Mouse (Mus musculus) hindbrain, embryonic 15.5 days (tissue): ENCODE measurements around the gene Greb1. TPM values are rescaled to one million over a fixed set of nuclear protein-coding genes. Genes with fewer than 3 reads are reported as not detected.
"Not testable (repeated sequence)": the region's sequence is repeated elsewhere in the genome, so short reads cannot be mapped to it uniquely, and the experiment has no call there.

Experiments used
- ATAC-seq: fragments of 200-750 bp; cut with Nextera tagmentation; 2 replicates; pipeline ENCODE4 v1.8.0; 2017; ENCODE audit warnings: low read depth, moderate number of reproducible peaks, moderate TSS enrichment; ENCODE audit not compliant: low FRiP score
- H3K27ac ChIP-seq: fragments of 300-500 bp; sonication (generic); replicated peaks from 2 replicates; pipeline ENCODE4 v1.5.1; 2015; ENCODE audit warnings: mild to moderate bottlenecking, inconsistent platforms
- H3K27me3 ChIP-seq: fragments of 300-500 bp; sonication (generic); 2 replicates; pipeline ENCODE4 v1.6.1; 2015; ENCODE audit warnings: control low read depth, inconsistent platforms
- H3K36me3 ChIP-seq: fragments of 300-500 bp; sonication (generic); 2 replicates; pipeline ENCODE4 v1.6.1; 2015; ENCODE audit warnings: control low read depth, inconsistent platforms
- H3K4me1 ChIP-seq: fragments of 300-500 bp; sonication (generic); replicated peaks from 2 replicates; pipeline ENCODE4 v1.6.1; 2015; ENCODE audit warnings: control low read depth, inconsistent platforms
- H3K4me2 ChIP-seq: fragments of 300-500 bp; sonication (generic); 2 replicates; pipeline ENCODE4 v1.6.1; 2015; ENCODE audit warnings: moderate library complexity, mild to moderate bottlenecking, inconsistent platforms
- H3K4me3 ChIP-seq: fragments of 300-500 bp; sonication (generic); 2 replicates; pipeline ENCODE4 v1.5.1; 2015; ENCODE audit warnings: mild to moderate bottlenecking, inconsistent platforms
- H3K9ac ChIP-seq: fragments of 300-500 bp; sonication (generic); 2 replicates; pipeline ENCODE4 v1.6.1; 2015; ENCODE audit warnings: inconsistent platforms
- H3K9me3 ChIP-seq: fragments of 300-500 bp; sonication (generic); 2 replicates; pipeline ENCODE4 v1.6.1; 2016; ENCODE audit warnings: control low read depth, inconsistent platforms
- WGBS: fragments of 180-500 bp; shearing (Covaris S2); methylation state at CpG from one replicate; pipeline ENCODE4 v1.1.7; 2015; 5-methylcytosine and 5-hydroxymethylcytosine counted together
- polyA plus RNA-seq: library from polyadenylated mRNA; unstranded; fragments of >200 nt; fragmentation: Nextera tagmentation; extraction: Ambion mirVana; gene quantifications from 2 replicates; pipeline ENCODE4 v1.2.1, GENCODE M21; 2015

Greb1 gene
- polyA plus RNA-seq, 1 experiment from 2014 or later: 0.84 TPM

- no peaks in the 10 kb centered on the region for H3K27me3 ChIP-seq
- no peaks in the 10 kb centered on the region for H3K4me1 ChIP-seq
- ATAC-seq: no peak
- no peak overlapping the region for H3K9ac ChIP-seq
- no peak overlapping the region for H3K4me2 ChIP-seq
- H3K4me3 ChIP-seq: no peak overlapping the region
- WGBS: 58% methylated on average over 3 of the region's 3 CpGs
- H3K9me3 ChIP-seq: no peaks in the 10 kb centered on the region
- H3K27ac ChIP-seq: no peak overlapping the region
- no peaks in the 10 kb centered on the region for H3K36me3 ChIP-seq
These were observed 77.1 kb downstream of the Greb1 start for GRCm38 (mm10) chr12:16723601-16724000.

- ATAC-seq: peak; percentile 65; the same call in 1 of the 2 replicates
These were observed 81.9 kb downstream of the Greb1 start for GRCm38 (mm10) chr12:16718660-16719315.

GRCm38 (mm10) chr12:16717653-16718052 is 83.0 kb downstream of the Greb1 start:
- peak; percentile 27; the same call in 1 of the 2 replicates for ATAC-seq
- H3K4me3 ChIP-seq: no peak overlapping the region
- H3K4me2 ChIP-seq: no peak overlapping the region

More at GRCm38 (mm10) chr12:16718660-16719315, 81.9 kb downstream of the Greb1 start:
- Histone ChIP-seq H3K27me3 (no peaks in the 10 kb centered on the region), H3K9me3 (no peaks in the 10 kb centered on the region), H3K4me2 (no peak overlapping the region), H3K4me3 (no peak overlapping the region), H3K36me3 (no peaks in the 10 kb centered on the region), H3K4me1 (no peaks in the 10 kb centered on the region), H3K9ac (no peak overlapping the region), H3K27ac (no peak overlapping the region)
- WGBS: 47% methylated on average over 8 of the region's 8 CpGs

GRCm38 (mm10) chr12:16714616-16715015 is 86.1 kb downstream of the Greb1 start:
- Histone ChIP-seq H3K27me3 (no peaks in the 10 kb centered on the region), H3K27ac (no peak overlapping the region), H3K4me1 (no peaks in the 10 kb centered on the region), H3K9ac (no peak overlapping the region), H3K4me2 (no peak overlapping the region), H3K36me3 (no peaks in the 10 kb centered on the region), H3K4me3 (no peak overlapping the region), H3K9me3 (no peaks in the 10 kb centered on the region)
- 89% methylated on average over 10 of the region's 10 CpGs for WGBS
- no peak for ATAC-seq

More at GRCm38 (mm10) chr12:16717653-16718052, 83.0 kb downstream of the Greb1 start:
- Histone ChIP-seq H3K9me3 (no peaks in the 10 kb centered on the region), H3K9ac (no peak overlapping the region), H3K27ac (no peak overlapping the region), H3K36me3 (no peaks in the 10 kb centered on the region), H3K4me1 (no peaks in the 10 kb centered on the region), H3K27me3 (no peaks in the 10 kb centered on the region)
- 56% methylated on average over 1 of the region's 1 CpGs for WGBS

DNA sequence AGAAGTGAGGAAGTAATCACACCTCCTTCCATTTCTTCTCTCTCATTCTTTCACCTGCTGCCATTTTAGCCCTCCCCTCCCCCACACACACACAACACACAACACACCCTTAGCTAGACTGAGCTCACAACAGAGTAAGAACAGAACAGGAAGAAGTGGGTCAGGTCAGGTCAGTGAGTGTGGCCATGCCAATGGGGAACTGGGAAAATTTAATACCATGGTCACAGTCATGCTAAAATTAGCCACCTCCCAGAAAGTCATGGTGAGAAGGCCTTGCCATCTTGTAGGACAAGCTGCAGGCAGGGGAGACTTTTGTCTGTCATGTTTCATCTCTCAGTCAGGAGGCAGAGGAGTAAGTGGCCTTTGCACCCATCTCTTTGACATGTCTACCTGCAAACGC is 102.0 kb downstream of the Greb1 start:
- H3K4me1 ChIP-seq: no peaks in the 10 kb centered on the region
- ATAC-seq: no peak
- H3K27ac ChIP-seq: no peak overlapping the region
- no peak overlapping the region for H3K4me3 ChIP-seq
- no peaks in the 10 kb centered on the region for H3K36me3 ChIP-seq
- WGBS: 95% methylated on average over 1 of the region's 1 CpGs
- H3K9me3 ChIP-seq: no peaks in the 10 kb centered on the region
- H3K9ac ChIP-seq: no peak overlapping the region
- no peaks in the 10 kb centered on the region for H3K27me3 ChIP-seq
- H3K4me2 ChIP-seq: no peak overlapping the region

- Histone ChIP-seq H3K4me1 (no peaks in the 10 kb centered on the region), H3K36me3 (no peaks in the 10 kb centered on the region), H3K4me2 (no peak overlapping the region), H3K27ac (no peak overlapping the region), H3K9ac (no peak overlapping the region), H3K9me3 (no peaks in the 10 kb centered on the region), H3K27me3 (no peaks in the 10 kb centered on the region), H3K4me3 (no peak overlapping the region)
- WGBS: 89% methylated on average over 13 of the region's 13 CpGs
- no peak for ATAC-seq
These were observed 104.5 kb downstream of the Greb1 start for GRCm38 (mm10) chr12:16696146-16696545.

DNA sequence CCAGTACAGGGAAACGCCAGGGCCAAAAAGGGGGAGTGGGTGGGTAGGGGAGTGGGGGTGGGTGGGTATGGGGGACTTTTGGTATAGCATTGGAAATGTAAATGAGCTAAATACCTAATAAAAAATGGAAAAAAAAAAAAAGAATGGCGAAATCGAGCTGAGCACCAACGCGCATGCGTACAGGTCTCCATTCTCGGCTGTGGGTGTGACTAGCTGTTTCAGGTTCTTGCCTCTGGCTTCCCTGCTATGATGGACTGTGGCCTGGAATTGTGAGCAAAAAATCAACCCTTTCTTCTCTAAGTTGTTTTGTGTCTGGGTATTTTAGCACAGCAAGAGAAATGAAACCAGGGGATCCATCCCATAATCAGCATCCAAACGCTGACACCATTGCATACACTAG is 105.4 kb downstream of the Greb1 start:
- not testable (repeated sequence) for H3K9ac ChIP-seq, H3K27ac ChIP-seq, ATAC-seq, H3K4me2 ChIP-seq, H3K4me3 ChIP-seq, H3K36me3 ChIP-seq, H3K9me3 ChIP-seq, H3K4me1 ChIP-seq, H3K27me3 ChIP-seq
- WGBS: 98% methylated on average over 7 of the region's 8 CpGs

DNA sequence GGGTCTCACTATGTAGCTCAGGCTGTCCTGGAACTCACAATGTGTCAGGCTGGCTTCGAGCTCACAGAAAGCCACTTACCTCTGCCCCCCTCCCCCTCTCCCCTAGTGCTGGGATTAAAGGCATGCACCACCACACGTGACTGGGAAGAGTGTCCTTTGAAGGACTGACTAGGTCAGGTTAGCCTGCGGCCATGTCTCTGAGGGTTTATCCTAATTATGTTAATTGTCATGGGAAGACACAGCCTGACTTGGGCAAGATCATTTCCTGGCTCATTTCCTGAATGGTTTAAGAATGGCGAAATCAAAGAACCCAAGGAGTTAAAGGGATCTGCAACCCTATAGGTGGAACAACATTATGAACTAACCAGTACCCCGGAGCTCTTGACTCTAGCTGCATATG is 105.9 kb downstream of the Greb1 start:
- ATAC-seq: no peak
- Histone ChIP-seq H3K4me2 (no peak overlapping the region), H3K36me3 (no peaks in the 10 kb centered on the region), H3K9ac (no peak overlapping the region), H3K27me3 (no peaks in the 10 kb centered on the region), H3K4me3 (no peak overlapping the region), H3K4me1 (no peaks in the 10 kb centered on the region), H3K9me3 (no peaks in the 10 kb centered on the region), H3K27ac (no peak overlapping the region)
- 82% methylated on average over 5 of the region's 5 CpGs for WGBS

- H3K27me3 ChIP-seq: no peaks in the 10 kb centered on the region
- no peak overlapping the region for H3K4me2 ChIP-seq
- no peak overlapping the region for H3K9ac ChIP-seq
- WGBS: 91% methylated on average over 9 of the region's 9 CpGs
- H3K4me1 ChIP-seq: no peaks in the 10 kb centered on the region
- no peak overlapping the region for H3K27ac ChIP-seq
- no peaks in the 10 kb centered on the region for H3K36me3 ChIP-seq
- H3K4me3 ChIP-seq: no peak overlapping the region
- H3K9me3 ChIP-seq: no peaks in the 10 kb centered on the region
- no peak for ATAC-seq
These were observed 110.1 kb downstream of the Greb1 start for GRCm38 (mm10) chr12:16690631-16691030.

- H3K36me3 ChIP-seq: no peaks in the 10 kb centered on the region
- H3K27ac ChIP-seq: no peak overlapping the region
- WGBS: 94% methylated on average over 10 of the region's 10 CpGs
- no peaks in the 10 kb centered on the region for H3K4me1 ChIP-seq
- H3K27me3 ChIP-seq: no peaks in the 10 kb centered on the region
- no peak for ATAC-seq
- H3K4me3 ChIP-seq: no peak overlapping the region
- no peak overlapping the region for H3K4me2 ChIP-seq
- H3K9ac ChIP-seq: no peak overlapping the region
- H3K9me3 ChIP-seq: no peaks in the 10 kb centered on the region
These were observed 128.4 kb downstream of the Greb1 start for GRCm38 (mm10) chr12:16672246-16672645.

DNA sequence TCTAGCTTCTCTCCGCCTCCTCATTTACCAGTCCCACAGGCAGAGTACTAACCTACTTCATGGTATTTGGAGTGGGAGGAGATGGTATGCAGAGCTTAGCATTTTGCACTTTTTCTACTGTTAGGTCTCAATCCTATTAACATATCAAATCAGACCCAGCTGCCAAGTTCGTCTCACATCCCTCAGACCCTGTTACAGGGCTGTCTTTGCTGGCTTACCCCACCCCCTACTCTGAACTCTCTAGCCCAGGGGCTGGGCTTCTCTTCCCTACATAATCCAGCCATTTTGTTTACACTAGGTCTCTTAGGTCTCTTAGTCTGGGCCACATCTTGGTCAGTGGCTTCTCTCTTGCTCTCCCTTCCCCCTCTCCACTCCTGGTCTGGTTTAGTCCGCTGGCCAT is 131.5 kb downstream of the Greb1 start:
- H3K4me2 ChIP-seq: no peak overlapping the region
- no peak overlapping the region for H3K27ac ChIP-seq
- no peak overlapping the region for H3K9ac ChIP-seq
- no peak for ATAC-seq
- 73% methylated on average over 3 of the region's 3 CpGs for WGBS
- no peaks in the 10 kb centered on the region for H3K9me3 ChIP-seq
- no peak overlapping the region for H3K4me3 ChIP-seq
- H3K27me3 ChIP-seq: no peaks in the 10 kb centered on the region
- H3K36me3 ChIP-seq: no peaks in the 10 kb centered on the region
- no peaks in the 10 kb centered on the region for H3K4me1 ChIP-seq

GRCm38 (mm10) chr12:16665022-16665421 is 135.7 kb downstream of the Greb1 start:
- no CpG with 5 or more reads among the region's 2 CpGs for WGBS
- Histone ChIP-seq H3K4me2 (no peak overlapping the region), H3K36me3 (no peaks in the 10 kb centered on the region), H3K9ac (no peak overlapping the region), H3K4me3 (no peak overlapping the region), H3K9me3 (no peaks in the 10 kb centered on the region), H3K4me1 (0 out of 2 replicates have a peak, but pooled peaks cover 5% of the 10 kb centered on the region), H3K27me3 (no peaks in the 10 kb centered on the region), H3K27ac (no peak overlapping the region)
- ATAC-seq: peak; percentile 55; the same call in 1 of the 2 replicates
